ENCODE assay signal across 9 mouse cellular contexts in the genomic region with DNA sequence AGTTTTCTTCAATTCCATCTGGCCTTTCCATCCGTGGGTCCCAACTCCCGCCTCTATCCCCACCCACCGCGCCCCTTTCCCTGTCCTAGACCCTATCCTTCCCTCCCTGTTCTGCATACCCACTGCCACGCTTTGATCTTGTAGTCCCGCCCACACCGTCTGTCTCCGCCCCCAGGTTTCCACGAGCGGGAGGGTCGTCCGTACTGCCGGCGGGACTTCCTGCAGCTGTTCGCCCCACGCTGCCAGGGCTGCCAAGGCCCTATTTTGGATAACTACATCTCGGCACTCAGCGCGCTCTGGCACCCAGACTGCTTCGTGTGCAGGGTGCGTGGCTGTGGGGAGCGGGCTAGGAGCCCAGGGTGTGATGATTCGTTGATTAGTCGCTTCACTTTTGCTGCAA. TPM values are rescaled to one million over a fixed set of nuclear protein-coding genes. Genes with fewer than 3 reads are reported as not detected.
DNase-seq lines count a peak whose midpoint lies in the region; ATAC-seq and TF ChIP-seq lines count a peak whose summit lies in the region.
"Had no signal": no experiment of that assay in that cellular context is flagged by ENCODE, and none has a peak within 500 bp of the region (broad histone marks: within the 10 kb centered on the region; RNA-seq: fewer than 3 reads in every experiment).

No protein-coding gene starts in this region.

- TF ChIP-seq CTCF in gastrocnemius, adult 2 months (IDR thresholded peaks at IDR 0.05): no peak

- DNase-seq in gastrocnemius, adult 2 months: peak; percentile 48
- DNase-seq in gastrocnemius, postnatal 4 days (ENCODE audit: low spot score in 2 of 2): no peak
- DNase-seq in ES-E14 (ENCODE audit: low read depth, low spot score): peak; percentile 44
- DNase-seq in forelimb bud, embryonic 11.5 days (ENCODE audit: low read depth, low spot score): peak; percentile 53
- DNase-seq in layer of hippocampus, postnatal 14 days (ENCODE audit: low spot score in 2 of 2): peak; percentile 69 to 75
- no peak for DNase-seq in MN1 (ENCODE audit: low spot score)

- 11% methylated on average over 24 of the region's 24 CpGs for WGBS in stomach, embryonic 14.5 days

- intact Hi-C loops in gastrocnemius, adult 2 months (cut with DNase I): no loop called here

- H3K9me3 ChIP-seq in ES-E14 (ENCODE audit: control insufficient read depth, insufficient read depth, low read depth, low read length): no peaks in the 10 kb centered on the region
- H3K9me3 ChIP-seq in stomach, embryonic 14.5 days (ENCODE audit: control insufficient read depth, low read depth, low read length): no peaks in the 10 kb centered on the region

- 0 out of 2 replicates have a peak, but pooled peaks cover 2% of the 10 kb centered on the region for H3K36me3 ChIP-seq in ES-E14 (ENCODE audit: control insufficient read depth, insufficient read depth, low read length, poor library complexity, severe bottlenecking)
- peaks cover 23% of the 10 kb centered on the region for H3K36me3 ChIP-seq in stomach, embryonic 14.5 days (ENCODE audit: control insufficient read depth, insufficient read depth, low read length)

- H3K4me1 ChIP-seq in ES-E14 (ENCODE audit: control insufficient read depth in 2 of 2, insufficient read depth in 2 of 2, low read length in 2 of 2, poor library complexity in 1 of 2): peaks cover 0 to 11% of the 10 kb centered on the region in 2 experiments; a peak in 1 of 4 replicates
- H3K4me1 ChIP-seq in stomach, embryonic 14.5 days (ENCODE audit: control insufficient read depth, insufficient read depth, low read length): peaks cover 21% of the 10 kb centered on the region

- H3K9ac ChIP-seq in ES-E14 (ENCODE audit: insufficient read depth, low read depth, low read length, poor library complexity, severe bottlenecking): peak overlapping the region; percentile 48
- H3K9ac ChIP-seq in stomach, embryonic 14.5 days (replicated peaks; ENCODE audit: low read depth, low read length): no peak overlapping the region

- ATAC-seq in megakaryocyte-erythroid progenitor cell, adult 5-6 weeks (replicated peaks; ENCODE audit: low FRiP score, low TSS enrichment, poor library complexity, severe bottlenecking): 0 out of 2 replicates have a peak, but pooled peaks have one; percentile 35
- ATAC-seq in stomach, embryonic 14.5 days (ENCODE audit: insufficient number of reproducible peaks, insufficient read depth, low FRiP score, low read depth): no peak

- in situ Hi-C loops in ES-E14 (cut with MboI; ENCODE audit: low sequenced_read_pairs in 2 of 2, unreplicated experiment in 2 of 2): no loop called here

- peak overlapping the region; percentile 25; the same call in 1 of the 2 replicates for H3K4me3 ChIP-seq in gastrocnemius, adult 2 months
- H3K4me3 ChIP-seq in ES-E14 (ENCODE audit: insufficient read depth in 1 of 2, low read depth in 1 of 2, low read length in 2 of 2, poor library complexity in 1 of 2, severe bottlenecking in 1 of 2): peak overlapping the region; percentile 41 to 69
- H3K4me3 ChIP-seq in stomach, embryonic 14.5 days (ENCODE audit: low read depth, low read length): no peak overlapping the region

- H3K4me2 ChIP-seq in stomach, embryonic 14.5 days (replicated peaks; ENCODE audit: low read depth, low read length): peak overlapping the region; percentile 33

- no peaks in the 10 kb centered on the region for H3K27me3 ChIP-seq in stomach, embryonic 14.5 days (ENCODE audit: control insufficient read depth, insufficient read depth, low read length)
- H3K27me3 ChIP-seq: CH12.LX had no signal

- no peak overlapping the region for H3K27ac ChIP-seq in gastrocnemius, adult 2 months
- H3K27ac ChIP-seq in ES-E14 (ENCODE audit: insufficient read depth, low read depth, low read length, poor library complexity, severe bottlenecking): no peak overlapping the region
- H3K27ac ChIP-seq in stomach, embryonic 14.5 days (ENCODE audit: low read length): no peak overlapping the region

TF ChIP-seq in ES-E14, 5 proteins besides CTCF, POLR2A, EP300 and RAD21:
- no peak for TF ChIP-seq CHD2 (IDR thresholded peaks at IDR 0.05; ENCODE audit: low read depth, low read length)
- TF ChIP-seq ZNF384 (IDR thresholded peaks at IDR 0.05; ENCODE audit: low read depth, low read length): no peak
- no peak for TF ChIP-seq MAFK (IDR thresholded peaks at IDR 0.05; ENCODE audit: insufficient read depth, low read depth, low read length)
- TF ChIP-seq HCFC1 (IDR thresholded peaks at IDR 0.05; ENCODE audit: borderline replicate concordance, insufficient read depth, low read length): no peak
- no peak for TF ChIP-seq ZC3H11A (IDR thresholded peaks at IDR 0.05; ENCODE audit: borderline replicate concordance, low read depth, low read length)

RNA-seq across cellular contexts. Expression of a gene that starts 6.0 kb away (rescaled TPM):
- total RNA-seq in gastrocnemius, adult 2 months (2021): 1 to 10 TPM; 5.2 to 7.6 TPM
- total RNA-seq in gastrocnemius, postnatal 4 days (2021): 10 to 100 TPM; 47.0 to 48.0 TPM
- 5.1 and 10.5 TPM in 2 replicates for total RNA-seq in ES-E14 (2012; rRNA removed)
- 10 to 100 TPM; 22.6 to 24.1 TPM for total RNA-seq in layer of hippocampus, postnatal 14 days (2021)
- 2.2 TPM in 1 of 2 replicates, not detected in the other for total RNA-seq in megakaryocyte-erythroid progenitor cell, adult 5-6 weeks (2014; fragmentation: Nextera tagmentation)
- 0.27 and 1.3 TPM in 2 replicates for total RNA-seq in megakaryocyte-erythroid progenitor cell, adult 5-6 weeks (2017)
- polyA plus RNA-seq in stomach, embryonic 14.5 days (2014; fragmentation: Nextera tagmentation; extraction: Ambion mirVana): 203 and 205 TPM in 2 replicates
- total RNA-seq: CH12.LX had no signal

RNA-seq across cellular contexts. Expression of a gene that starts 12.8 kb away (rescaled TPM):
- total RNA-seq in gastrocnemius, adult 2 months (2021): not detected
- not detected for total RNA-seq in gastrocnemius, postnatal 4 days (2021)
- 0.49 and 0.53 TPM in 2 replicates for total RNA-seq in ES-E14 (2012; rRNA removed)
- not detected for total RNA-seq in layer of hippocampus, postnatal 14 days (2021)
- 0.81 and 1.1 TPM in 2 replicates for total RNA-seq in megakaryocyte-erythroid progenitor cell, adult 5-6 weeks (2014; fragmentation: Nextera tagmentation)
- total RNA-seq in megakaryocyte-erythroid progenitor cell, adult 5-6 weeks (2017): 0.65 and 1.5 TPM in 2 replicates
- 1.00 and 2.5 TPM in 2 replicates for polyA plus RNA-seq in stomach, embryonic 14.5 days (2014; fragmentation: Nextera tagmentation; extraction: Ambion mirVana)

RNA-seq across cellular contexts. Expression of a gene that starts 14.8 kb away (rescaled TPM):
- total RNA-seq in gastrocnemius, adult 2 months (2021): 1 to 10 TPM; 1.9 to 2.1 TPM
- total RNA-seq in gastrocnemius, postnatal 4 days (2021): 1 to 10 TPM; 4.6 to 5.5 TPM
- 2.1 and 2.6 TPM in 2 replicates for total RNA-seq in ES-E14 (2012; rRNA removed)
- total RNA-seq in layer of hippocampus, postnatal 14 days (2021): 1 to 10 TPM; 3.6 to 4.1 TPM
- 2.1 and 3.8 TPM in 2 replicates for total RNA-seq in megakaryocyte-erythroid progenitor cell, adult 5-6 weeks (2014; fragmentation: Nextera tagmentation)
- total RNA-seq in megakaryocyte-erythroid progenitor cell, adult 5-6 weeks (2017): 2.2 and 4.8 TPM in 2 replicates
- 9.7 and 9.9 TPM in 2 replicates for polyA plus RNA-seq in stomach, embryonic 14.5 days (2014; fragmentation: Nextera tagmentation; extraction: Ambion mirVana)

RNA-seq across cellular contexts. Expression of a gene that starts 15.5 kb away (rescaled TPM):
- 1 to 10 TPM; 7.2 to 8.0 TPM for total RNA-seq in gastrocnemius, adult 2 months (2021)
- 10 to 100 TPM; 12.9 TPM for total RNA-seq in gastrocnemius, postnatal 4 days (2021)
- total RNA-seq in ES-E14 (2012; rRNA removed): 9.3 and 11.4 TPM in 2 replicates
- total RNA-seq in layer of hippocampus, postnatal 14 days (2021): 10 to 100 TPM; 10.5 to 13.7 TPM
- total RNA-seq in megakaryocyte-erythroid progenitor cell, adult 5-6 weeks (2014; fragmentation: Nextera tagmentation): 15.3 and 18.1 TPM in 2 replicates
- 9.2 and 9.8 TPM in 2 replicates for total RNA-seq in megakaryocyte-erythroid progenitor cell, adult 5-6 weeks (2017)
- polyA plus RNA-seq in stomach, embryonic 14.5 days (2014; fragmentation: Nextera tagmentation; extraction: Ambion mirVana): 11.5 and 12.2 TPM in 2 replicates

RNA-seq across cellular contexts. Expression of a gene that starts 45.4 kb away (rescaled TPM):
- total RNA-seq in gastrocnemius, adult 2 months (2021): 1 to 10 TPM; 2.3 to 3.7 TPM
- total RNA-seq in gastrocnemius, postnatal 4 days (2021): 10 to 100 TPM; 17.3 to 18.0 TPM
- total RNA-seq in ES-E14 (2012; rRNA removed): 18.6 and 19.6 TPM in 2 replicates
- 10 to 100 TPM; 23.6 to 24.6 TPM for total RNA-seq in layer of hippocampus, postnatal 14 days (2021)
- total RNA-seq in megakaryocyte-erythroid progenitor cell, adult 5-6 weeks (2014; fragmentation: Nextera tagmentation): 82.5 and 95.0 TPM in 2 replicates
- 30.8 and 50.8 TPM in 2 replicates for total RNA-seq in megakaryocyte-erythroid progenitor cell, adult 5-6 weeks (2017)
- polyA plus RNA-seq in stomach, embryonic 14.5 days (2014; fragmentation: Nextera tagmentation; extraction: Ambion mirVana): 36.8 and 42.8 TPM in 2 replicates

Comparison
In these comparisons a context has a peak if more than half of its experiments do, and no peak if none do; other contexts are left out.
1. DNase-seq: peak in gastrocnemius, adult 2 months (single experiment), ES-E14 (single experiment), forelimb bud, embryonic 11.5 days (single experiment) and layer of hippocampus, postnatal 14 days (2 of 2); none in gastrocnemius, postnatal 4 days (0 of 2) and MN1 (single experiment).